Mouse (Mus musculus) heart, postnatal 10 days (tissue): ENCODE measurements at regions not wholly inside any gene's neighbourhood (a gene's known extent, or its start where the extent isn't known, plus 50 kb on each side); places are given as distances from the start of the nearest gene placed in this dataset.

Experiments
- DNase-seq, 2 experiments: peaks; one replicate each; pipeline ENCODE4 v3.0.0; 2021
- intact Hi-C: fragments of 180-260 bp; cut with DNase I; formaldehyde crosslinking; loops from one replicate; pipeline ENCODE4 v1.15.1; 2025

DNA sequence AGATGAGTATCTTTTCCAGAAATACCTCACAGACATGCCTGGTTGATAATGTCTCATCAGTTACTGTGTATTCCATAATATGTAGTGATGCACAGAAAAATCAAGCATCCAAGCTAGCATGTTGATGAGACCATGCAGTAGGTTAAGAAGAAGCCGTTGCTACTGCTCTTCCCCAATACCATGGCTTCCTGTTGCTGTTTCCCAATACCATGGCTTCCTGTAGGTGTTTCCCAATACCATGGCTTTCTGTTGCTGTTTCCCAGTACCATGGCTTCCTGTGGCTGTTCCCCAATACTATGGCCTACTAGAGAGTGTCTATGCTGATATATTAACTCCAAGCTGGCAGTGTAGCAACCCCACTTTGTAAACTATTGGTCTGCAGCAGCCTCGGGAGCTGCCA is 253.7 kb downstream of the Stim2 start:
- no peak for DNase-seq
- intact Hi-C loops = no loop called here

DNA sequence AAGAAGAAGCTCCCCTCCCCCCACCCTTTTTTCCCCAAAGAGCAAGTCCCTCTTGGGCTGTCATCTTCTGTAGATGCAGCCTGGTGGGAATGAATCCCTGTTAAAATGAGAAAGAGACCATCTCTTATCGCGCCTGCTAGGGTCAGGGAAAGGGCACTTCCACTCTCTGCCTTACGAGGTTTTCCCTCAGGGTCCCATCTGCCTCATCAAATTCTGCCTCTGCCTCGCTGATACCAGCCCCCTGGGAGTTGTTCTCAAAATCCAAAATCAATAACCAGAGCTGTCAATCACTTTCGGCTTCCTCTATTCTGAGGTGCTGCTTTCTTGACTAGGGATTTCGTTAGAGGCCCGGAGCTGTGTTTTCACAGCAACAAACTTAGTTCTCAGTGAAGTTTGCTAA is 255.7 kb downstream of the Stim2 start:
- intact Hi-C loops = no loop called here
- DNase-seq = no peak

DNA sequence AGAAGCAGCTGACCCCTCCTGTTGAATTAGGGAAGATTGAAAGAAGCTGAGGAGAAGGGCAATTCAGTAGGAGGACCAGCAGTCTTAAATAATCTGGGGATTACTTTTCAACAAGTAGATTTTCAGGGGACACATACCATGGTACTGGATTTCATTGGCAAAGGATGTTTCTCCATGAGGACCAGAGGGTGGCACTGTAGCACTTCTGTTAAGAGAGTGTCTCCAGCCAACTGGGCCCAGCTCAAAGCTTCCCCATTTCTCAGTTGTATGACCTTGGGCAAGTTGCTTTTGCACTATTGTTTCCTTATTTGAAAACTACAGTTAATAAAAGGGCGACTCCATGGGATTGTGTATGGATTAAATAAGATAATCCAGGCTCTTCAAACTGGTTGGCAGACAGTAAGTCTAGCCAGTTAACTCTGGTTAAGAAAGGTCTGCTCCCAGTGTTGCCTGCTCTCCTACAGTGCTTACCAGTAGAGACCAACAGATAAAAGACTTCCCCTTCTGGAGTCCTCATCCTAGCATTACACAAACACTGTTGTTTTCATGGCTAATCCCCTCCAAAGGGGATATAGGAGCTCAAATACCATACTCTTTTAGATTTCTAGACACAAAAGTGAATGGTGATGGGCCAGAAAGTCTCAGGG is 259.9 kb downstream of the Stim2 start:
- peak; percentile 46 to 58 for DNase-seq
- intact Hi-C loops = loop anchor here (5.0 kb wide), 1 partner anchor 101 kb away; no protein-coding TSS in a partner anchor

DNA sequence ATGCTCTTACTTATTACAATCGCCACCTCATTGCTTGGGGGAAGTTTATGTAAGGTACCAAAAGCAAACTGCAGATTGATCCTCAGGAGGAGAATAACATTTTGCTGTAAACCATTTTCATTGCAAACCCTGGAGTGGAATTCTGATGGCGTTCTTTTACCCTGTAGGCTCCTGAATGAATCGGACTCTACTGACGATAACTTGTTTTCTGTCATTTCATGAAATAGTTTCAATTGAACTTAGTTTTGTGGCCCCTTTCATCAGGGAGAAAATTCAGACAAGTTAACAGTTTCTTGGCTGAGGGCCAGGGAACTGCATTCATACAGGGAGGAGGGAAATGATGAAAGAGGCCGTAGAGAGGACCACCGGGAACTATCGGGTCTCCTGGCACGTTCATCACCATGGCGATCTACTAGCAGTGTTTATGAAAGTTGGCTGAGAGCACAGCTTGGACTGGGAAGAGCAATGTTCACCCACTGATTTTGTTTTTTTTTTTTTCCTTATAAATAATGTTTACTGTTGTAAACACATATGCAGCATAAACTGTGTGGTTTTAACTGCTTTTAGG is 266.7 kb downstream of the Stim2 start:
- intact Hi-C loops = no loop called here
- no peak for DNase-seq

DNA sequence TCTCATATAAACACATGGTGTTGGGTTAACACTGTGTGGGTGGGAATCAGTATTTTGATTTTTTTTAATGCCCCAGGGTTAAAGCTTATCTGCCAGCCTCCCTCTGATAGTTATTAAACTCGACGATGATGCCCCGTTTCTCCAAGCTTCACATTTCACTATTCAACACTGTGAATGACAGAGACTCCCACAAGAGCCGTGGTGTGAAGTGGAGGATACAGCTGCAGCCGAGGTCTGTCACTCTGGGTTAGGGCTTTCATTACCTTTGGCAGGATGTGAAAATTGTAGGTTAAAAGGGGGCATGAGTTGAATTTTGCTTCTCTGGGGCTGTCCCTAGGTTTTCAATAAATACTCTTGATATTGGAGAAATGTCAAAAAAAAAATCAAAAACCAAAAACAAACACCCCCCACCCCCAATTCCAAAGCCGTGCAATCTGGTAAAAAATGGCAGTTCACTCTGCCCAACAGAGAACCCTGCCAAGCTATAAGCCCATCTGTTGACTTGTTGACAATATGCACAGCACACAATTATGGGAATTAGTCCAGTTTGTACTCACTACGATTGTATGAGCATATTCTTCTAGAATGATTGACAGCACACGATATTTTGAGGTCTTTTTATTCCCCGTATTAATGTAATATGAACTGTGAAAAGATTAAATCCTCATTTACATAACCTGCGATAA is 269.7 kb downstream of the Stim2 start:
- no peak for DNase-seq
- intact Hi-C loops = no loop called here

DNA sequence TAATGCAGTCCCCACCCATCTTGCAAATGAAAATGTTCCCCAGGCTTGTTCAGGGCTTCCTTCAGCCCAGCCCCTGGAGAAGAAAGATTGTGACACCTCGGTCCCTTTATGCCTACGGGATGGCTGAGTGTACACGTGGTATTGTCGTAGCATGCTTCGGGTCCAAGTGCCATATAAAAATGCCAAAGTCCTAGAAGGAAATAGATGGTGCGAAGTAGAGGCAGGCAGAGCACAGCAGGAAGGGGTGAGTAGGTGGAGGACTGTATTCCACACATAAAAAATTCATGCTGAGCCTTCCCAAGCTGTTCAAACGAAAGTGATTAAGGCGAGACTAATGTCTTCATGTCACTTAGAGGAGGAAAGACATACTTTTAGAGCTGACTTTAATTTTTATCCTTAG is 281.1 kb downstream of the Stim2 start:
- DNase-seq = no peak
- intact Hi-C loops = no loop called here

DNA sequence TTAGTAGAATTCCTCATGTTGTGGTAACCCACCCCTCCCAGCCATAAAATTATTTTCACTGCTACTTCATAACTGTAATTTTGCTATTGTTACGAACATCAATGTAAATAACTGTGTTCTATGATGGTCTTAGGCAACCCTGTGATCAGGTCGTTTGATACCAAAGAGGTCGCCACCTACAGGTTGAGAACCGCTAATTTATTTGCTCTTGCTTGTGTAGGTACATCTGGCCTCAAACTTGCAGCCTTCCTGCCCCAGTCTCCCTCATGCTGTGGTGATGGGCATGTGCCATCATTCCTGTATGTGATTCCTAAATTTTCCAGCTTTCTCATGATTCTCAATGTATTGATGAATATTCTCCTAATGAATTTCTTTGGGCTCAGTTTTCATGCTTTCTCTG is 282.4 kb downstream of the Stim2 start:
- intact Hi-C loops = no loop called here

DNA sequence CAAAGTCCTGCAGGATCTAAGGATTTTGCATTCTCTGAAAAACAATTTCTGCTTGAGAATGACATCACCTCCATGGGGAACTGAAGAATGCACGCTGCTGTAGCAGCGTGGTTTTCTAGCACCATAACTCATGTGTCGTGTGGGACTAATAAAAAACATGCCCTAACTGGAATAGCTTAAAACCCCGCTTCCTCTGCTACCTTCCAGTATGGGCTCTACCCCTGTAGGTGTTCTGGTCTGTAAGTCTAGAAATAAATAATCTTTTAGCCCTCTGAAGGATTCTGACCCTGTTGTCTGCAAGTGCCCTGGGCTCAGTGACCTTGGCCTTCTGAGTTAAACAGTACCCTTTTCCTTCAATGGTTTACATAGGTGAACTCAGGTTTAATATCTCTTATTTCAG is 282.8 kb downstream of the Stim2 start:
- intact Hi-C loops = no loop called here
- no peak for DNase-seq

More for the DNA sequence above, 282.4 kb downstream of the Stim2 start:
- DNase-seq = no peak

DNA sequence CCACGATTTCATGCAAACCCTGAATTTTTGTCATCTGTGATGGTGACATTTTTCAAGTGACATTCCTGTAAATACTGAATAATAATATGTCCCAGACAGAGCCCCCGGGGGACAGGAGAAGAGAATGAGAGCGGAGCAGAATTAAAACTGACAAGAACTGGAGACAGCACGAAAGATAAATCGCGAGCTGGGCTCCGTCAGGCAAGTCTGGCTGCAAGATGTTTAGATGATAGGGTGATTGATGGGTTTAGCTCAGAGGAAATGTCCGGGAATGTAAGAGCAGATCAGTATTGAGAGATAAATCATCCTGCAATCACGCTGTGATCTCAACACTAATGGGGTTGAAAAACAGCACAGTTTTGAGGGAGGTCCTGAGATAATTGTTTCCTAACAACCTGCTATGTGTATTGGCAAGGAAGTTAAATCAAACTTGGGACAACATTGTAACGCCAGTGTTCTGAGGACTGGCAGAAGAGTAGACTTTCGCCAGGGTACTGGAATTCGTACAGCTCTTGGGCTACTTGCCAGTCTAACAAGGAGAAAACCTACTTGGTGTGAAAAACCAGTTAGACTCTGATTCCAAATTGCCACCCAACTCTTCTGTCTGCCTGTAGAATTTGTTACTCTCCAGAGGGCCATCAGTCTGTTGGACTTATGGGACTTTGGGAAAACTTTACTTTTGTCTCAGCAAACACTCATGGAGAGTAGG is 292.2 kb downstream of the Stim2 start:
- DNase-seq = peak; percentile 1 to 3
- intact Hi-C loops = no loop called here

DNA sequence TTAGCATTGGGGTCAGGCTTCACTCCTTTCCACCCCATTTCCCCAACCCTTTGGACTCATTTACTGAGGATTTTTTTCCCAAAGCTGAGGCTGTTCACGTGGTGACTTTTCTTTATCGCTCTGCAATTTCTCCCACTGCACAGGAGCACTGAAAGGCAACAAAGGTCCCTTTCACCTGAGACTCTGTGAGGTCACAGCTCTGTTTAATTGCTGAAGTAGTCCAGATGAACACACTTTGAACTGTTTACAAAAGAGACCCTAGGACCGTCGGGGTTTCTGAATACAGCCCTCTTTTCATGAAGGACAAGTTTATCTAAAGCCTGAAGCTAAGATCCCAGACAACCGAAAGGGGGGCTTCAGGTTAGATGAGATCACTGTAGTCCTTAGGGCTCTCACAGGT is 293.6 kb downstream of the Stim2 start:
- DNase-seq = no peak
- intact Hi-C loops = no loop called here

DNA sequence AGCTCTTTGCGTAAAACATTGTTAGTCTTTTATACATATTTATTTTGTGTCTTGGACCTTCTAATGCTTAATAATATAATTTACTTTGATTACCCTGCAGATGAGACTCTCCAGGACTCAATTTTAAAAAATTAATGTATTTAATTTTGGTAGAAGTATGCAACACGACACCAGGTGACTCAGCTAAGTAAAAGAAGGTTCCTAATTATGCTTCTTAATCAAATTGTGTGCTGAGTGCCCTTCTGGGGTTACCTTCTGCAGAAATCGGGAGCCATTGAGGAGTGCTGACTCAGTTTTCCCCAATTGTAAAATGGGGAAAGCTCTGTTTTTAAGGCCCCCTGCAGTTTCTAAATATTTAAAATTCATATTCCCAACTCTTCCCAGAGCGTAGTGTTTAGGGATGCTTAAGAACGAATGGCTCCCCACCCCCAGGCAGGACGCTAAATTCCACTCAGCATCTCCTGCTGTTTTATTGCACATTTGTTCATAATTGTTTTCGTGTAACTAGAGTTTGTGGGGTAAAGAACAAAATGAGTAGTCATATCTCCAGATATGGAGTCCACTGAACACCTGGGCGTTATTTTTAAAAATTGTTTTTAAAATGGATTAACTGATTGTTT is 315.5 kb downstream of the Stim2 start:
- DNase-seq = no peak
- intact Hi-C loops = no loop called here

DNA sequence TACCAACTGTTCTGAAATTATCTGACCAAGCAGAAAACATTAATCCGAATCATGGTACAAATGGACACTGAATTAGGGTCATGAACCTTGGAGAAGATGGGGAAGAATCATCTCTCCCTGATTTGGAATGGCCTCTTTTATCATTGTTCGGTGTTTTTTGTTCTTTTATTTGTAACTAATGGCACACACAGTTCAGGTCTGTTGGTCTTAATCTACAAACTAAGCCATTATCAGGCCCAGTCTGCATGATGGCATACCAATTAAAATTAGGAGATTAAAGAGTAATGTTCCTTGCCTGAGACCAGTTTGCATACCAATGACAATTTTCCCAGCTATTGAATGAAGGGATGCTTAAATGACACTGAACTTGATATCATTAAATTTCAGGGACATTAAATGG is 332.1 kb downstream of the Stim2 start:
- intact Hi-C loops = no loop called here
- no peak for DNase-seq

DNA sequence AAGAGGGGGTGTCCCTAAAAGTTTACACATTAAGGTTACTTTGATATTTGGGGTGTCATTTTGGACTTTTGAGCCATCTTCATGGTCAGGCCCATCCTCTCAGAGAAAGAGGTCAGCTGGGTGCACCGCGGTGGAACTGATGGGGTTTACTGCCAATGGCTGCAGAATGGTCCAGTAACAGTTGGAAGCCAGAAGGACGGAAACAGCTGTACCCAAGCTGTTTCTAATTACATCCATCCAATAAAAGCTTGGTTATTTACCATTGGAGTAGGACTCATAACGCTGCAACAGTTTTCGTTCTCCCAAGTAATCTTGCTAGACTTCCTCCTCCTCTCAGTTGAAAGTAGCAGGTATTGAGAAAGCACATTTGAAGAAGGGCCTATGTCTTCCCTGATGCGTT is 344.7 kb downstream of the Stim2 start:
- peak; percentile 28 to 36 for DNase-seq
- intact Hi-C loops = no loop called here

DNA sequence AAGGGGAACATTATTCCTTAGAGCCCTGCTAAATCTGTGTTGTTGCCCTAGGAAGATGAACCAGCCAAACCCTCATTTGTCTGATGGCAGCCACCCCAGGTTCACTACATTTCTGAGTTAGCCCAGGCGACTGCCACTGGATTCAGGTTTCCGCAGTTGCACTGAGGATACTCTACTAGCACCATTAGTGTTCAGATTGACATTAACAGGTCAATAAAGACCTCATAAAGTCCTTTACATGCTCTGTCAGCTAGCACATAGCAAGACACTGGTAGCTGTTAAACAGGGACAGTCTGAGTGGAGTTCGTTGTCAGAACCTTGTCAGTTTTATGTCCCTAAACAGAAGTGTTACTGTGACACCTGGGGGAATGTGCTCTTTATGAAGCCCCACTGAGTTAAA is 345.1 kb downstream of the Stim2 start:
- no peak for DNase-seq
- intact Hi-C loops = no loop called here

DNA sequence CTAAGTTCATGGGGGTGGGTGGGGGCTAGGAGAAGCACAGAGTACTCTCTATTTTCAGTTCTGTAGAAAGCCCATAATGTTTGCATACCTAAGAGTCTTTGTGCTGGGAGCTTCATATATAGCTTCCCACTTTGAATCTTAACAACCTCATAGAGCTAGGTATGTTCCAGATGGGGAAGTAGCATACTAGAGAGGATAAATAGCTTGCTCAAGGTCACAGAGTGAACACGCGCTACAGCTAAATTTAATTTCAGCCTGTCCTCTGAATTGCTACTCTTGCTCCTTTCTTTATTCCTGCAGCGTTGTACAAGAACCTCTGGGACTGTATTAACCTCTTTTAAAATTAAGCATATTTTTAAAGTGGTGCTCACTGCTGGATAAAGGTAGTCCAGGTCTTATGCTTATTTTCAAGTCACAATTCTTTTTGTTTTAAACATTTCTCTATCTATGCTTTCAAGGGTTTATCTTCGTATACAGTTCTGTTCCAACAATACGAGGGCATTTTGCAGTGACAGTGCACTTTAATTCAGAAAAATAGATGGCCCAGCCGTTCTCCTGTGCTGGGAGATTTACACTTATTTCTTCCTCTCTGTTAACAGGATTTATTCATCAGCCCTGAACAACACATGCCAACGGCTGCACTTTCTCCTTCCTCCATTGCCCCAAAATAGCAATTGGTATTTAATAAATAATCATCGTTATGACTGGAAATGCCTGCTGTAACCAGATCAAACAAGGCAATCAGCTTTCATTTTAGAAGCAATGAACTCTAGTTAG is 350.7 kb downstream of the Stim2 start:
- intact Hi-C loops = no loop called here

DNA sequence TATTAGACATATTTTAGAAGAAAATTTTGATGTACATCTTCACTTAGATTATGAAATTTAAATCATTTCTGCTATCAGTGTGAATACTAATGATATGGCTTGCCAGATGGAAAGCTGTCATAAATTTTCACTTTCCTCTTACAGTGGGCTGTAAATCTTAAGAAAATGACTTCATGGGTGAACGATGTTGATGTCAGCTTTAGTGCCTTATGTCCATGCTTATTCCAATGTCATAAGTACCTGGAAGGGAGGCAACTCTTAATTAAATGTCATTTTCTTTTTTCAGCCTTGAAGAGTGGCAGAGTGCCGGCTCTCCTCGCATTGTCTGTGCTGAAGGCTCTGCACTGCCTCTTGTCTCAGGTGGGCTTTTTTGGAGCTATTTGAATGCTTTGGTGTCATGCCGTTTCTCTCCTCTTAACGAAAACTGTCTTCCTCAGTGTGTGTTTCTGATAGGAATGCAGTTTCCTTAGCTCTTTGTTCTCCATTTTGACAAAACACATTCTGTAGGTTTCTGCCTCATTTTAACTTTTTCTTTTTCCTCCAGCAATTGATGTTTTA is 351.6 kb downstream of the Stim2 start:
- intact Hi-C loops = no loop called here
- no peak for DNase-seq

More for the DNA sequence above, 350.7 kb downstream of the Stim2 start:
- DNase-seq = peak; percentile 4 to 22

DNA sequence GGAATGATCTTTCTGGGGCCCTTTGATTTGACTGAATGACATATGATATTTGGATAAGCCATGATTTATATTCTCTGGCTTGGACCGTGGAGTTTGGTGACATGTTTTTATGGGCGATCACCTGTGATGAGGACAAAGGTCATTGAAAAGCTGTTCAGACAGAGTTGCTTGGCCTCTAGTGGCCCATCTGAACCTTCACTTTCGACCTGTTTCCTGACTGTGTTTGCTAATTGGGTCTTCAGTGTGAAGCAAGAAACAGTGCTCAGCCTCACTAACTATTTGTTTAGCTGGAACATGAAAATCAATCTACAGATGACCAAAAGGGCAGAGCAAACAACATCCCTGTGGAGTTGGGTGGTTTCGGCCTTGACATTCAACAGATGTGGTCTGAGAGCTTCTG is 357.8 kb downstream of the Stim2 start:
- DNase-seq = no peak
- intact Hi-C loops = no loop called here

DNA sequence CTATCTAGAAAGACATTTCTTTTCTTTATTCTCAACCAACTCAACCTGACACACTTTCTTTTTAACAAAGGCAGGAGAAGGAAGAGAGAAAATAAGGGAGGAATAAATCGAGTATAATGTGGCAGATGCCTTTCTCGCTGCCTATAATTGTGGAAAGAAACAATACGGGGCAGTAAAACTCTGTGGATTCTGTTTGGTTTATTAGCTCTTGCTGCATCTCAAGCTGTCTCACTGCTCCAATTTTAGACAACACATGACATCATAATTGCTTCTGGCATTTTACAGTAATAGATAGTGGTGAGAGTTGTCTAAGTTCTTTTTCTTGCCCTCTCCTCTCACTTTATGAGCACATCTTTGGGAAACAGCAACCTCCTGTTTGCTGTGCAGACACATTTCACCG is 359.2 kb downstream of the Stim2 start:
- intact Hi-C loops = no loop called here
- no peak for DNase-seq

DNA sequence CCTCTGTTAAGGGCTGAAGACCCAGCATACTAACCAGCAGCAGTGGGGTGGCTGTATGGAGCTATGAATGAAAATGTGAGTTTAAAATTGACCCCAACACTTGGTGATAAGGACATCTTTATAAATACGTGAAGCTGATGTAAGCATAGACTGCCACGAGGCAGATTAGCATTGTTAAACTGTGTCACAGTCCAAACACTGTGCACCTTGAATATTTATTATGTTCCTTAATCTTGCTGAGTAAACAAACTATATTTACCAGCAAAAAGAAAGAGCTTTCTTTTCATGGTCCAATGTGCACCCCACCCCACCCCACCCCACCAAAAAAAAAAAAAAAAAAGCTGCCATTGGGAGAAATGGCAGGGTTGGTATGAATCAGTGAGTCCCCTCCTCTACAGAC is 359.9 kb downstream of the Stim2 start:
- intact Hi-C loops = no loop called here
- DNase-seq = no peak
